ENCODE assay signal across 8 mouse cellular contexts in the genomic region with DNA sequence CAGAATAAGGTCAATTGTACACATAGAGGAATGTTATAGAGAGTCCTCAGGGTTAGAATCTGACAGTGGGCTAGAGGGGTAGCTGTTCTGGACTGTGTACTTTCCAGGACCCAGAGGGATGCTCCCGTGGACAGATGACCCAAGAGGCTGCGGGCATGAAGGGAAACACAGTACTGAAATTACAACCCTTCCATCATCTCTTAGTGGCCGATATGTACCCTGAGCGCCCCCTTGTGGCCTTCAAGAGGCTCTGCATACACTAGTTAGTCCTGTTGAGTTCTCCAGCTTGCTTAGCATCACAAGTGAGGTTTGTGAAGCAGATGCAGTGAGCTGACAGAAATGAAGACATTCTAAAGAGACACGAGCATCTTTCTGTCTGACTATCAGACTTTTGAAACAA. TPM values are rescaled to one million over a fixed set of nuclear protein-coding genes. Genes with fewer than 3 reads are reported as not detected.
DNase-seq lines count a peak whose midpoint lies in the region; ATAC-seq and TF ChIP-seq lines count a peak whose summit lies in the region.

No protein-coding gene starts in this region.

- no peaks in the 10 kb centered on the region for H3K36me3 ChIP-seq in ES-Bruce4 (ENCODE audit: control insufficient read depth, insufficient read depth, low read length, poor library complexity, severe bottlenecking)
- no peaks in the 10 kb centered on the region for H3K36me3 ChIP-seq in forebrain, embryonic 14.5 days (ENCODE audit: control insufficient read depth, insufficient read depth, low read length)
- H3K36me3 ChIP-seq in kidney, embryonic 15.5 days = no peaks in the 10 kb centered on the region
- no peaks in the 10 kb centered on the region for H3K36me3 ChIP-seq in lung, postnatal 0 days (ENCODE audit: insufficient read depth, low read length)

- peak; percentile 22 for DNase-seq in gastrocnemius, adult 18-20 months (ENCODE audit: low spot score)
- DNase-seq in gastrocnemius, postnatal 25 days = no peak
- DNase-seq in c-Kit-positive CD71-positive TER-119-negative erythroid progenitor cells, embryonic 14.5 days (ENCODE audit: low read depth) = peak; percentile 68
- peak; percentile 78 for DNase-seq in forebrain, embryonic 14.5 days (ENCODE audit: low spot score)
- DNase-seq in lung, postnatal 0 days (ENCODE audit: low spot score) = peak; percentile 74
- peak; percentile 58 for DNase-seq in right cerebral cortex, postnatal 4 days

- no peak overlapping the region for H3K4me3 ChIP-seq in ES-Bruce4 (ENCODE audit: low read depth, low read length)
- H3K4me3 ChIP-seq in forebrain, embryonic 14.5 days (ENCODE audit: low read depth, low read length) = no peak overlapping the region
- H3K4me3 ChIP-seq in kidney, embryonic 15.5 days (replicated peaks) = no peak overlapping the region
- no peak overlapping the region for H3K4me3 ChIP-seq in lung, postnatal 0 days (ENCODE audit: low read depth, low read length)

- H3K4me2 ChIP-seq in forebrain, embryonic 14.5 days (ENCODE audit: low read length) = no peak overlapping the region
- H3K4me2 ChIP-seq in kidney, embryonic 15.5 days = no peak overlapping the region
- H3K4me2 ChIP-seq in lung, postnatal 0 days (replicated peaks; ENCODE audit: low read depth, low read length) = no peak overlapping the region

- 0 out of 2 replicates have a peak, but pooled peaks have one; percentile 32 for ATAC-seq in forebrain, embryonic 14.5 days
- ATAC-seq in kidney, embryonic 15.5 days (replicated peaks; ENCODE audit: low FRiP score) = peak; percentile 46; the same call in 1 of the 2 replicates
- ATAC-seq in lung, postnatal 0 days = no peak

- WGBS in forebrain, embryonic 14.5 days = 12% methylated on average over 5 of the region's 5 CpGs
- WGBS in kidney, embryonic 15.5 days = 16% methylated on average over 5 of the region's 5 CpGs
- 9% methylated on average over 5 of the region's 5 CpGs for WGBS in lung, postnatal 0 days

- peak; percentile 61 for TF ChIP-seq CTCF in ES-Bruce4 (IDR thresholded peaks at IDR 0.05; ENCODE audit: low read depth, low read length)
- TF ChIP-seq CTCF in lung, postnatal 0 days (IDR thresholded peaks at IDR 0.05) = peak; percentile 92

- H3K27ac ChIP-seq in ES-Bruce4 (ENCODE audit: insufficient read depth, low read length) = no peak overlapping the region
- no peak overlapping the region for H3K27ac ChIP-seq in forebrain, embryonic 14.5 days (ENCODE audit: low read depth, low read length)
- H3K27ac ChIP-seq in kidney, embryonic 15.5 days = no peak overlapping the region
- H3K27ac ChIP-seq in lung, postnatal 0 days (ENCODE audit: low read length) = no peak overlapping the region

- no peaks in the 10 kb centered on the region for H3K4me1 ChIP-seq in ES-Bruce4 (ENCODE audit: control insufficient read depth, insufficient read depth, low read length)
- no peaks in the 10 kb centered on the region for H3K4me1 ChIP-seq in forebrain, embryonic 14.5 days (ENCODE audit: control insufficient read depth, insufficient read depth, low read length)
- H3K4me1 ChIP-seq in kidney, embryonic 15.5 days = no peaks in the 10 kb centered on the region
- no peaks in the 10 kb centered on the region for H3K4me1 ChIP-seq in lung, postnatal 0 days (ENCODE audit: insufficient read depth, low read depth, low read length)

- no peak overlapping the region for H3K9ac ChIP-seq in ES-Bruce4 (ENCODE audit: low read depth, poor library complexity, severe bottlenecking)
- H3K9ac ChIP-seq in forebrain, embryonic 14.5 days (ENCODE audit: low read length) = no peak overlapping the region
- H3K9ac ChIP-seq in kidney, embryonic 15.5 days = no peak overlapping the region
- H3K9ac ChIP-seq in lung, postnatal 0 days (replicated peaks; ENCODE audit: low read depth) = no peak overlapping the region

- H3K9me3 ChIP-seq in ES-Bruce4 (replicated peaks; ENCODE audit: control insufficient read depth, insufficient read depth, low read length, poor library complexity, severe bottlenecking) = no peaks in the 10 kb centered on the region
- H3K9me3 ChIP-seq in forebrain, embryonic 14.5 days (replicated peaks; ENCODE audit: control insufficient read depth, low read length) = no peaks in the 10 kb centered on the region
- H3K9me3 ChIP-seq in kidney, embryonic 15.5 days (replicated peaks) = no peaks in the 10 kb centered on the region
- no peaks in the 10 kb centered on the region for H3K9me3 ChIP-seq in lung, postnatal 0 days (ENCODE audit: low read length)

- no peak for TF ChIP-seq EP300 in ES-Bruce4 (IDR thresholded peaks at IDR 0.05; ENCODE audit: insufficient read depth, low read depth, low read length)
- no peak for TF ChIP-seq EP300 in lung, postnatal 0 days (IDR thresholded peaks at IDR 0.05)

- TF ChIP-seq POLR2A in ES-Bruce4 (IDR thresholded peaks at IDR 0.05; ENCODE audit: insufficient read depth, low read length) = no peak

- no peaks in the 10 kb centered on the region for H3K27me3 ChIP-seq in ES-Bruce4 (ENCODE audit: control insufficient read depth, insufficient read depth, low read length, poor library complexity, severe bottlenecking)
- H3K27me3 ChIP-seq in forebrain, embryonic 14.5 days (replicated peaks; ENCODE audit: control insufficient read depth, insufficient read depth, low read length) = no peaks in the 10 kb centered on the region
- no peaks in the 10 kb centered on the region for H3K27me3 ChIP-seq in kidney, embryonic 15.5 days
- no peaks in the 10 kb centered on the region for H3K27me3 ChIP-seq in lung, postnatal 0 days (replicated peaks; ENCODE audit: insufficient read depth, low read length)

RNA-seq across cellular contexts. Expression of gene A430033K04Rik, which starts 36.3 kb away (rescaled TPM):
- total RNA-seq in gastrocnemius, adult 18-20 months (2021) = 1 to 10 TPM; 2.1 to 2.4 TPM
- 1 to 10 TPM; 2.5 to 2.6 TPM for total RNA-seq in gastrocnemius, postnatal 25 days (2021)
- polyA plus RNA-seq in ES-Bruce4 (2011; ENCODE audit: insufficient read depth, insufficient read length, low read depth, missing spikeins) = 3.5 and 3.7 TPM in 2 replicates
- 12.5 and 19.7 TPM in 2 replicates for polyA plus RNA-seq in forebrain, embryonic 14.5 days (2014; fragmentation: Nextera tagmentation; extraction: Ambion mirVana)
- polyA plus RNA-seq in kidney, embryonic 15.5 days (2015; fragmentation: Nextera tagmentation; extraction: Ambion mirVana) = 12.5 and 13.7 TPM in 2 replicates
- 4.4 and 5.2 TPM in 2 replicates for polyA plus RNA-seq in lung, postnatal 0 days (2015; fragmentation: Nextera tagmentation; extraction: Ambion mirVana)

RNA-seq across cellular contexts. Expression of gene Zfp68, which starts 39.4 kb away (rescaled TPM):
- 10 to 100 TPM; 14.6 to 15.5 TPM for total RNA-seq in gastrocnemius, adult 18-20 months (2021)
- 10 to 100 TPM; 10.7 to 11.5 TPM for total RNA-seq in gastrocnemius, postnatal 25 days (2021)
- 19.3 and 20.5 TPM in 2 replicates for polyA plus RNA-seq in ES-Bruce4 (2011; ENCODE audit: insufficient read depth, insufficient read length, low read depth, missing spikeins)
- polyA plus RNA-seq in forebrain, embryonic 14.5 days (2014; fragmentation: Nextera tagmentation; extraction: Ambion mirVana) = 122 and 144 TPM in 2 replicates
- polyA plus RNA-seq in kidney, embryonic 15.5 days (2015; fragmentation: Nextera tagmentation; extraction: Ambion mirVana) = 61.5 and 61.6 TPM in 2 replicates
- polyA plus RNA-seq in lung, postnatal 0 days (2015; fragmentation: Nextera tagmentation; extraction: Ambion mirVana) = 46.0 and 49.6 TPM in 2 replicates
